Mouse (Mus musculus) hindbrain, embryonic 16.5 days (tissue): ENCODE measurements at regions not wholly inside any gene's neighbourhood (a gene's known extent, or its start where the extent isn't known, plus 50 kb on each side); places are given as distances from the start of the nearest gene placed in this dataset.

Experiments
- ATAC-seq: fragments of 200-750 bp; cut with Nextera tagmentation; 2 replicates; pipeline ENCODE4 v1.8.0; 2017; ENCODE audit warnings: moderate TSS enrichment, moderate library complexity
- H3K27ac ChIP-seq: fragments of 300-500 bp; sonication (generic); 2 replicates; pipeline ENCODE4 v1.5.1; 2014; ENCODE audit warnings: low read depth, mild to moderate bottlenecking, control low read depth, low read length, moderate library complexity
- H3K27me3 ChIP-seq: fragments of 300-500 bp; sonication (generic); replicated peaks from 2 replicates; pipeline ENCODE4 v1.6.1; 2014; ENCODE audit warnings: low read length; ENCODE audit not compliant: control insufficient read depth, insufficient read depth
- H3K36me3 ChIP-seq: fragments of 300-500 bp; sonication (generic); 2 replicates; pipeline ENCODE4 v1.6.1; 2014; ENCODE audit warnings: mild to moderate bottlenecking, low read length, moderate library complexity, mixed read lengths; ENCODE audit not compliant: control insufficient read depth, insufficient read depth
- H3K4me1 ChIP-seq: fragments of 300-500 bp; sonication (generic); 2 replicates; pipeline ENCODE4 v1.6.1; 2014; ENCODE audit warnings: low read depth, low read length; ENCODE audit not compliant: control insufficient read depth, insufficient read depth
- H3K4me2 ChIP-seq: fragments of 300-500 bp; sonication (generic); 2 replicates; pipeline ENCODE4 v1.6.1; 2014; ENCODE audit warnings: mild to moderate bottlenecking, low read length, control low read depth, moderate library complexity
- H3K4me3 ChIP-seq: fragments of 300-500 bp; sonication (generic); 2 replicates; pipeline ENCODE4 v1.5.1; 2014; ENCODE audit warnings: mild to moderate bottlenecking, low read length, control low read depth, moderate library complexity
- H3K9ac ChIP-seq: fragments of 300-500 bp; sonication (generic); 2 replicates; pipeline ENCODE4 v1.6.1; 2014; ENCODE audit warnings: low read depth, mild to moderate bottlenecking, control low read depth, low read length, moderate library complexity
- H3K9me3 ChIP-seq: fragments of 300-500 bp; sonication (generic); 2 replicates; pipeline ENCODE4 v1.6.1; 2014; ENCODE audit warnings: mild to moderate bottlenecking, low read length, moderate library complexity; ENCODE audit not compliant: control insufficient read depth
- WGBS: fragments of 180-500 bp; shearing (Covaris S2); extraction: QIAGEN DNeasy Blood & Tissue Kit; methylation state at CpG from one replicate; pipeline ENCODE4 v1.1.7; 2014; 5-methylcytosine and 5-hydroxymethylcytosine counted together

DNA sequence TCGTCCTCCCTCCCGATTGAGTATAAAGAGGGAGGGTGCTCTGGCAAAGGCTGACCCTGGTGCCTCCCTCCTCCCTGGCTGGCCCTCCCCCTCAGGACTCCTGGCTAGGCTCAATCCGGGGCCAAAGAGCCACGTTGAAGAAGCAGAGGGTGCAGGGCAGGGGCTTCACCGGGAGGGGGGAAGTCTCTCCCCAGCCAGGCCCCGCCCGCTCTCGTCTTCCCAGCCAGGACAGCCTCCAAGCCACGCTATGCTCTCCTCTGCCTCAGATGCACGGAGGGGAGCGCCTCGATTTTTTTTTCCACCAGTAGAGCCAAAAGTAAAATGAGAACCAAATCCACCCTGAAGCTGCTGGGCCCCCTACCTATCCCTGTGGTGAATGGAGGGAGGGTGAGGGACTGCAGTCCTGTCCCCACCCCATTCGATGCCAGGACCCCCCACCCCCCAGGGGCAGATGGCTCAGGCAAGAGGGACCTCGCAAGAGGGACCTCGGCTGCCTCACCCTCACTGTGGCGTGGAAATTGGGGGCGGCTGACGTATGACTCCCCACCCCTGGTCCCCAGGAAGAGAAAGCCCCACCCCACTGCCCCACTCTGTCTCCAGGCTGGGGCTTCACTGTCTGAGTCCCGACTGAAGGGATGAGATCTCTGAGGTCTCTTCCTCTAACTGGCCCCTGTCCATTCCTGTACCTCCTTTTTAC lies 53.2 kb upstream of the Col1a1 start:
- Histone ChIP-seq H3K4me1 (peaks cover 15% of the 10 kb centered on the region), H3K27ac (no peak overlapping the region), H3K36me3 (no peaks in the 10 kb centered on the region), H3K4me2 (peak overlapping the region; percentile 51), H3K4me3 (peak overlapping the region; percentile 22), H3K9ac (no peak overlapping the region; the same call in 1 of the 2 replicates), H3K27me3 (peaks cover 17% of the 10 kb centered on the region), H3K9me3 (no peaks in the 10 kb centered on the region)
- whole genome bisulfite sequencing: 7% methylated on average over 19 of the region's 19 CpGs
- no peak for ATAC-seq

DNA sequence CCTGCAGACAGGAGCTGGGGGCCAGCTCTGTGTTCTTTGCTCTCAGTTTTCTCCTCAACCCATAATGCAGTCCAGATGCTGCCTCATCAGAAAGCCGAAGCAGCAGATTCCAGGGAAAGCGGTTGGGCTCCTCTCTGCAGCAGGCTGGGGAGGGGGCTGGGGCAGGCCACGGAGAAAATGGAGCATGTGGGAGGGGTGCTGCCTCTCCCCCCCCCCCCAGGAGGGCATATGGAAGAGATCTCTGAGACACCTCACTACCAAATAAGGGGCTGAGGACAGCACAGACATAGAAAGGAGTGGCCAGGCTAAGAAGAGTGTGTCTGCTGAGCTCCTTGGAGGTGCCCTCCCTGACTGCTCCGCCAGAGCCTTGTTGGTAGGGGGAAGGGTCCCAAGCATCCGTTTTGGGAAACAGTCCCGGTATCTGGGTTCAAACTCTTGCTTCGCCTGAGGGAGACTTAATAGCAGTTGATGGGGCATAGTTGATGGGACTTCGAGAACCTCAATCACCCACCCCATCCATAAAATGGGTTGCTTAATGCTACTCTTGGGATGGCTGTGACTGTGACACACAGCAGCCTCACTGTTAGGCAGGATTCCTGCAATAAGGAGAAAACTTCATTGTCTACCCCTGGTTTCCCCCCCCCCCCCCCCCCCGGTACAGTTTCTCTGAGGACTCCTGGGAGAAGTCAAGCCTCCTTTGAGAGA lies 53.9 kb upstream of the Col1a1 start:
- H3K27me3 ChIP-seq: peaks cover 17% of the 10 kb centered on the region
- H3K9ac ChIP-seq: no peak overlapping the region; the same call in 1 of the 2 replicates
- no peak overlapping the region for H3K4me3 ChIP-seq
- no peaks in the 10 kb centered on the region for H3K9me3 ChIP-seq
- no peaks in the 10 kb centered on the region for H3K36me3 ChIP-seq
- H3K27ac ChIP-seq: peak overlapping the region; percentile 4; the same call in 1 of the 2 replicates
- peak overlapping the region; percentile 51 for H3K4me2 ChIP-seq
- no peak for ATAC-seq
- 21% methylated on average over 9 of the region's 9 CpGs for WGBS
- peaks cover 15% of the 10 kb centered on the region for H3K4me1 ChIP-seq

DNA sequence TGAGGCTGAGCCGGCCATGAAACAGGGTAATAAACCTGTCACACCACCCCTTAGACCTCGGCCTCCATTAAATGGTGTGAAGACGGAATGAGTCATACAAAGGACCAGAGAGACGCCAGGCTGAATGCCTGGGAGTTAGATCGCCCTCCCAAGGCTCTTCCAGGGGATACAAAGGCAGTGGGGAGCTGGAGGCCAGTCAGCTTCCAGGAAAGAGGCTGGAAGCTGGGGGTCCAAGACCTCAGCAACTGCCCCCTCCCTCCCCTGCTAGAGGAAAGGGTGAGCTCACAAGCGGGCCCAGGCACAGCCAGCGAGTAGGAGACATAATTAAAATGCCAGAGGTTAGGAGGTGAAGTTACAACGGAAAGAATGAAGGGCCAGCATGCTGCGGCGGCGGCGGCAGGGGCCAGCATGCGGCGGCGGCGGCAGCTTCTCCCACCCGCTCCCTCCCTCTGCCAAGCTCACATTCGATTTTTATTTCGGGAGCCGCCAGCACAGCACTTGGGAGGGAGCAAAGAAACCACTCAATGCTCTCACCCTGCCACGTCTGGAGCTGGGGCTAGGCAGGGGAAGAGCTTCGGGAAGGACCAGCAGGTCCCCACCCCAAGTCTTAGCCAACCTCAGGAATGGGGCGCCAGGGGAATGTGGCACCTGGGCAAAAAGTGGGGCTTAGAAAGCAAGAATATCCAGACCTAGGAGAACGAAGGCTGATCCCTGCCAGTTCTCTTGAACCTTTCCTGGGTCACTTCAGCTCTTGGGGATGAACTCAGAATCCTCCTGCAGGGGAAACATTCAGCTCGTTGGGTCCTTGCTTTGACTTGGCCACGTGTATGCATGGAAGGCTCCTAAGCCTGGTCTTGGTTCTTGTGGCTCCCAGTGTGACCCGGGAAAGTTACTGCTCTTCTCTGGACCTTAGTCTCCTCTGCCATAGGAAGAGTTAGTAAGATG lies 54.9 kb upstream of the Col1a1 start:
- Histone ChIP-seq H3K27me3 (peaks cover 17% of the 10 kb centered on the region), H3K4me2 (peak overlapping the region; percentile 59), H3K27ac (peak overlapping the region; percentile 4; the same call in 1 of the 2 replicates), H3K36me3 (no peaks in the 10 kb centered on the region), H3K9ac (peak overlapping the region; percentile 62), H3K4me3 (peak overlapping the region; percentile 26), H3K4me1 (peaks cover 15% of the 10 kb centered on the region), H3K9me3 (no peaks in the 10 kb centered on the region)
- no peak for ATAC-seq
- 7% methylated on average over 27 of the region's 27 CpGs for WGBS

DNA sequence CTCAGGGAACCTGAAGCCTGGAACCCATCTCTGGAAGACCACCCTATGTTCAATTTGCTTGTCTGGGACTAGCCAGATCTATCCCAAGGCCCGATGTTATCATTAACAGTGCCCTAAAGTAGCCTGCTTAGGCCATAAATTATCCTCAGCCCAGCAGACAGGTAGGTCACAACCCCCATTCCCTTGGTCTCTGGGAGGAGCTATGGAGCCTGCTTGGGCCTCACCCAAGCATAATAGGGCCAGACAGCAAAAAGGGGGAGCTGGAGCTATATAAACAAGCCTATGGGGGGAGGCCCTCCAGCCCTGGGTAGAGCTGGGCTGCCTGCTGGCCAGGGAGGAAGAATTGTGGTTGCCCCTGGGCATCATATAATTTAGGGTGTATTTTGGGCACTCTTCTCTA lies 59.3 kb upstream of the Col1a1 start:
- ATAC-seq: no peak
- no peak overlapping the region for H3K9ac ChIP-seq
- no peak overlapping the region for H3K4me2 ChIP-seq
- no peak overlapping the region for H3K4me3 ChIP-seq
- no peaks in the 10 kb centered on the region for H3K36me3 ChIP-seq
- no peaks in the 10 kb centered on the region for H3K9me3 ChIP-seq
- no peak overlapping the region for H3K27ac ChIP-seq
- 64% methylated on average over 1 of the region's 1 CpGs for WGBS
- H3K27me3 ChIP-seq: peaks cover 8% of the 10 kb centered on the region
- H3K4me1 ChIP-seq: peaks cover 20% of the 10 kb centered on the region

DNA sequence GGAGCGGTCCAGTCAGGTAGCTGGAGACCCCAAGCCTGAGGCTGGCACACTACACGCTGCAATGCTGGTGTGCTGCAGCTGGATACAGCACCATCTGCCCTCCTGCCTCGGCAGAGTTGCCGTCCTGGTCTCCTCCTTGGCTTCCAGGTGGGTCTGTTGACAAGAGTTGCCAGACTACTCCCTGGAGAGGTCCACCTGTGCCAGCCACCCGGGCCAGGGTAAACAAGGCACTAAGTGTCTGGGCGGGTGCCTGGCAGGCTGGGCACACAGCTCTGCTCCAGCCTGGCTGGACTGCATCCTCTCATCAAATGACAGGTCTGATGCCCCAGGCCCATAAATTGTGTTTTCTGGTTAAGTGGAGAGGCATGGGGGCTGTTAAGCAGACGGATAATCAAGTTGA lies 61.0 kb upstream of the Col1a1 start:
- Histone ChIP-seq H3K9ac (no peak overlapping the region), H3K36me3 (no peaks in the 10 kb centered on the region), H3K27me3 (peaks cover 5% of the 10 kb centered on the region), H3K4me1 (peaks cover 12% of the 10 kb centered on the region), H3K9me3 (no peaks in the 10 kb centered on the region), H3K4me3 (no peak overlapping the region), H3K27ac (no peak overlapping the region), H3K4me2 (no peak overlapping the region)
- WGBS: 74% methylated on average over 7 of the region's 7 CpGs
- ATAC-seq: no peak

DNA sequence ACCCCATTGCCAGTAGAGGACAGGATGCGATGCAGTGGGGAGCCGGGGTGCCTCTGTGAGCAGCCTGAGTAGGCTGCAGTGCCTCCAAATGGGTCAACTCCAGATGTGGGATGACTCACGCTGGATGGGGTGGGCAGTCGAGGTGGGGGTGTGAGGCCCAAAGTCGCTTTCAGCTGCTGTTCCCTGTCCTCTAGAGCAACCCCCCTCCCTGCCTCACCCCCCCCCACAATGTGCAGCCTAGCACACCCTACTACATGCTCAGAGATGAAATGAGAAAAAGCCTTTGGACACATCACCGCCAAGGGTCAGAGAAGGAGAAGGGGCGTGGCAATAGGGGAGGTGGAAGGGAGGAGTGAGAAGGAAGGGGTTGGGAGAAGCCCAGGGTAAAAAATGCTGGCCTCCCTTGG lies 61.9 kb upstream of the Col1a1 start:
- no peak overlapping the region for H3K4me2 ChIP-seq
- H3K4me3 ChIP-seq: no peak overlapping the region
- no peak overlapping the region for H3K9ac ChIP-seq
- WGBS: 14% methylated on average over 7 of the region's 7 CpGs
- peaks cover 12% of the 10 kb centered on the region for H3K4me1 ChIP-seq
- no peaks in the 10 kb centered on the region for H3K9me3 ChIP-seq
- no peak for ATAC-seq
- H3K27me3 ChIP-seq: peaks cover 5% of the 10 kb centered on the region
- no peak overlapping the region for H3K27ac ChIP-seq
- H3K36me3 ChIP-seq: no peaks in the 10 kb centered on the region

DNA sequence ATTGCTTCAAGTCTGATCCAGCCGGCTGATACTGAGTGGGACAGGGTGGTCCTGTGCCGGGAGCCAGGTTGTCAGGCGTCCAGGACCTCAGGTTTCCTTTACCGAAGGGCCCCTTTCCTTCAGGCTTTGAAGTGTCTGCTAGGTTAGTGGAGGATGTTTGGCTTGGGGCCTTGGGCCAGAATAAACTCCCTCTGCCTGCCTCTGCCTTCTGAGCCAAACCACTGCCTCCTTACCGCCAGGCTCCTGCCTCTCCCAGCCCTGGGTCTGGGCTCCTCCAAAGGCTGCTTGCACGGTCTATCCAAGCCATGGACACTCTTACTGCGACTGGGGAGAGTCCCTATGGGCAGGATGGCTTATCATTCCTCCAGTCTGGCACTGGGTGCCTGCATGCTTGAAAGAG lies 62.3 kb upstream of the Col1a1 start:
- 8% methylated on average over 7 of the region's 7 CpGs for WGBS
- H3K27me3 ChIP-seq: peaks cover 5% of the 10 kb centered on the region
- no peaks in the 10 kb centered on the region for H3K9me3 ChIP-seq
- H3K4me2 ChIP-seq: peak overlapping the region; percentile 84
- no peak overlapping the region for H3K4me3 ChIP-seq
- H3K9ac ChIP-seq: no peak overlapping the region
- H3K4me1 ChIP-seq: peaks cover 12% of the 10 kb centered on the region
- ATAC-seq: no peak
- H3K27ac ChIP-seq: no peak overlapping the region
- H3K36me3 ChIP-seq: no peaks in the 10 kb centered on the region

DNA sequence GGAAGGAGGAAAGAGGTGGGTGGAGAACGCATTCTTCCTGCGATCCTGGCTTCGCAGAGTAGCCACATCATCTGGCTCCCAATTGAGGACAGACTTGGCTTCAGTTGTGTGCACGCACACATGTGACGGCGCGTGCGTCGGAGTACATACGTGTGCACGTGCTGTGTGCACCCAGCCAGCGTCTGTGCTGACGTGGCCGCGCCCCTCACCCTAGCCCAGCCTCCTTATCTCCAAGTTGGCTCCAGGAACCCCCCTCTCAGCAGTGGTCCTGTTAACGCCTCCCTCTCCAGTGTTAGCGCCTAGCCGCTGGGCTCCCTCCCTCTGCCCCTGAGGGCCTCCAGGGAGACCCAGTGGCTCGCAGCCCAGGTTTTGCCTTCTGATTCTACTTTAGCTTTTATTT lies 63.1 kb upstream of the Col1a1 start:
- Histone ChIP-seq H3K36me3 (no peaks in the 10 kb centered on the region), H3K27me3 (peaks cover 5% of the 10 kb centered on the region), H3K9ac (peak overlapping the region; percentile 57), H3K27ac (0 out of 2 replicates have a peak overlapping the region, but pooled peaks have one; percentile 24), H3K4me1 (peaks cover 12% of the 10 kb centered on the region), H3K4me2 (peak overlapping the region; percentile 84), H3K9me3 (no peaks in the 10 kb centered on the region), H3K4me3 (peak overlapping the region; percentile 42)
- peak; percentile 92 for ATAC-seq
- WGBS: 2% methylated on average over 19 of the region's 19 CpGs

DNA sequence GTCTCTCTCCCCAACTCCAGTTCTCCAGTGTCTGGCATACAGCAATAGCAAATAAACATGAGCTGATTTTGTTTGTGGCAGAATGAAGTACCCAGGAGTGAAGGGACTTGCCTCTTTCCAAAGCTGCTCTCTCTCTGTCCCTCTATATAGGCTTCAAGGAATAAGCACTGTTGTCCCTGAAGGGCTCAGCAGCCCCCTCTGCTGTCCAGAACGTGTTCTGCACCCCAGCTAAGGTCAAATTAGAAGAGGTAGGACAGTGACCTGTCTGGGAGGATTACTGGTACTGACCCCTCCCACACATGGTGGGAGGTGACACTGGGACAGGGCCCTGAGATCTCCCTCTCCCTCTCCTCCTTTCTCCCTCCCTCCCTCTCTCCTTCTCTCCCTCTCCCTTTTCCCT lies 65.7 kb upstream of the Col1a1 start:
- H3K27ac ChIP-seq: no peak overlapping the region
- no peak overlapping the region for H3K4me2 ChIP-seq
- WGBS: 0% methylated on average over 1 of the region's 1 CpGs
- ATAC-seq: no peak
- H3K27me3 ChIP-seq: peaks cover 5% of the 10 kb centered on the region
- H3K4me1 ChIP-seq: peaks cover 12% of the 10 kb centered on the region
- H3K9ac ChIP-seq: no peak overlapping the region
- H3K36me3 ChIP-seq: no peaks in the 10 kb centered on the region
- no peak overlapping the region for H3K4me3 ChIP-seq
- no peaks in the 10 kb centered on the region for H3K9me3 ChIP-seq
